Mouse (Mus musculus) heart, postnatal 25 days (tissue): ENCODE measurements around the gene Acox1. TPM values are rescaled to one million over a fixed set of nuclear protein-coding genes. Genes with fewer than 3 reads are reported as not detected.

Experiments used
- DNase-seq: peaks from one replicate; pipeline ENCODE4 v3.0.0; 2022; ENCODE audit warnings: low spot score
- intact Hi-C: fragments of 180-260 bp; cut with DNase I; formaldehyde crosslinking; loops from one replicate; pipeline ENCODE4 v1.15.1; 2025
- total RNA-seq, 2 experiments: library from RNA; stranded (reverse); gene quantifications; 2 replicates each; pipeline ENCODE4 v1.2.3; 2021

Gene Acox1
- 100 to 1,000 TPM; 123 to 137 TPM for total RNA-seq

DNA sequence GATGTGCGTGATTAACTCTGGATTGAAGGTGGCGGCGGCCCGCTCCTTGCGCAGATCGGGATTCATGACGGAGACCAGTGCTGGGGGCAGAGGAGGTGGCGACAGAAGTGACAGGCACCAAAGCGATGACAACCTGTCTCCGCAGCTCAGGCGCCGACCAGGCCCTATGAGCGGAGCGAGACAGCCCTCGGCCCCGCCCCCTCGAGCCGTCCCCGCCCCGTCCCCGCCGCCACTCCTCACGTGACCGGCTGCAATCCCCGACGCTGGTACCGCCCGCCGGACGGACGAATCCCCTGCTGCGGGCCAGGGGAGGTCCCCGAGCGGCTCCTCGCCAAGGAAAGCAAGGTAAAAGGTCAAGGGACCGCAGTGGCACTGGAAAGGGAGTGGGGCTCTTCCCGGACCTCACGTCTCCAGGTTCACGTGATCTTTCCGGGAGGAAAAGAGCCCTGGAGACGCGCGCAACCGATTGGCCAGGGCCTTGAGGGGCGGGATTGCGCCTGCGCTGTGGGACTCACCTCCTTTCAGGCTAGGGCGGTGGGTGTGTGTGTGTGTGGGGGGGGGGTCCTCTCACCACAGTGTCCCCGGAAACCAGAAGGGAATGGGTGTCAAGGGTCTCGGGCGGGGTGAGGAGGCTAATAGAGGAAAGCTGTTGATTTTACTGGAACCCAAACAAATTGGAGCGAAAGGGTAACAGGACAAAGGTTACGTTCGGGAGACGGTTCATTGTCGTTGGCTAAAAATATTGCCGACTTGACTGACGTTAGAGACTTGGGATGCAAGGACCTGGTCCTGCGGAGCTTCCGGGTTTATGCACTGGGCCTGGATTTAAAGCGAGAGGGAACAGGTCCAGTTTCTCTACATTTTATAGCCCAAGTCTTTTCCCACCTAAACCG, at the start of gene Acox1, which contains the start of gene Ten1:
Gene Acox1, minus strand, starts transcription at position 407 of the 893 bp plus-strand sequence.
Gene Ten1, plus strand, starts transcription at position 217 of the 893 bp plus-strand sequence.
- DNase-seq: peak; percentile 97

DNA sequence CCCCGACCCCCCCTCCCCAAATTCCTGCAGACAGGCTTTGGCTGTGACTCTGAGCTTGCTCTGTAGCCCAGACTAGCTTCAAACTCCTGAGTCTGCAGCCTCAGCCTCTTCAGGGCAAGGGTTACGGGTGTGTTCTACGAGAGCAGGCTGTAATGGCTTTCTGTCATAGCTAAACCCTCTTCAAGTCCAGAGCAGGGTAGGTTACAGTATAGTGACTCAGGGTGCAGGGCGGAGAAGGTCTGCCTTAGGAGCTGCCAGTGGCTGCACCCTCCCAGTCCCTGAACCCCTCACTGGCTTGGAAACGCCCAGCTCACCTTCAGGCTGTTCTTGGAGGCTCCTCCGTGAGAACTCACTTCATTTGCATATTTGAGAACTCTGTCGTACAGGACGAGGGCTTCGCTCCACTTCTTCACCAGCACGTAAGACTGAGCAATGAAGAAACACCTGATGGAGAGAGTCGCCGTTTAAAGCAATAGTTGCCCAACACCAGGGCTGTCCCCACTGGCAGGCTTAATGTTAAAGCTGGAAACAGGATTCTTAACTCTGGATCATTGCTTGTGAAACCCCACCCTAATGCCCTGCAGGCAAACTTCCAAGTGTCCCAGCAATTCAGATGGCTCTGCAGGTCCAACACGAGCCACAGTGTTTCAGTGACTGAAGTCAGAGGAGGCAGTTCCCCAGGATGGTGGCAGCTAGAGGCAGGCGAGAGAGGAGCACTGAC, 48.8 kb upstream of the Acox1 start:
- intact Hi-C loops: no loop called here
- no peak for DNase-seq

More for the DNA sequence above, at the start of gene Acox1, which contains the start of gene Ten1:
- intact Hi-C loops: no loop called here

DNA sequence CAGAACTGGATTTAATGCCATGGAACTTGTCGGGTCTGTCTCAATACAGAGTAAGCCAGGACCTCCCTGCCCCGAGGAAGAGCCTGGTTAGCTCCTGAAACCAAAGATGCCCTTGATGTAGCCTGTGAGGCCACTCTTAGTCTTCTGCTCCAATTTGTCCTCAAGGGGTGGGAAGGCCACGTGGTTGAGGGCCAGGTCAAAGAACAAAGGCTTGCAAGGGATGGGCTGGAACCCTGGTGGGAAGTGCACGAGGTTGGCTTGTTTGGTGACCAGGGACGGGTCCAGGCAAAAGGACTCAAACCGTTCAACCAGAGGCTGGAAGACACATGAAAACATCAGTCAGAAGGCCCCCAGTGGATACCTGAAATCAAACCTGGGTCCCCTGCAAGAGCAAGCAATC, 46.8 kb upstream of the Acox1 start:
- intact Hi-C loops: no loop called here

DNA sequence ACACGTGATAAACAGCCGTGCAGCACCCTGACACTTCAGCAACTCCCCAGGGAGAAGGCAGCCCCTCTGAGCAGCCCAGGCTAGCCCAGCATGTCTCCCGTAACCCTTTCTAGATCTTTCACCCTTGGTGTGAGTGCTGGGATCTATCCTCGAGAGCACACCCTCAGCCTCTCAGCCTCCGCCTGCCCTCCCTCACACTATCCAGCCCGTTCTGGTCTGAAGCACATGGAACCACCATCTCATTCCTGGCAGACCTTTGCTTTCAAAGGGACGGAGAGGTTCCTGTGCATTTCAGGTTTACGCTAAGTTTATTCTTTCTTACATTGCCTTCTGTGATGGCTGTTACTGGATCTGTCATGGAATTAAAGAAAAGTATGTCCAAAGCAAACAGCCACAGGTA, 45.7 kb upstream of the Acox1 start:
- intact Hi-C loops: no loop called here
- no peak for DNase-seq

More for the DNA sequence above, 46.8 kb upstream of the Acox1 start:
- no peak for DNase-seq

DNA sequence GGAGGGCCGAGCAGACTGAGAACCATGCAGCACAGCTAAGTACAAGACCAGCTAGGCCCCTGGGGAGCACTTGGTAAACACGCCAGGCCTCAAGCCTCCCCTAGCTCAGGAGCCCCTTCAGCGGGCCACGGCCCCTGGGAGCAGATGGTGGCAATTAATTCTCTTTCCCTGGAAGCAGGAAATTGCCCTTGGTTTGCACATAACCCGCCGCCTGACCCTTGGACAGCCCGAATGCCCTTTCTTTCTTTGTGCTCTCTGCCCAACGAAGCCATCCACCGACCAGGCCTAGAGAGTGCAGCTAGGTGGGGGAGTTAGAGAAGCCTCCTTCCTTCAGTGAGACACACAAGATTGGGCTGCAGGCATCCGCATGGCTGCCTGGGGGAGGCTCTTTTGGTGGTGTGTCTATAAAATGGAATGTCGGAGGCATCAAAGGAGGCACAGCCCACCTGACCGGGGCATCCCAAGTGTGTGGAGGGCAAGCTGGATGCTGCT, 42.9 kb upstream of the Acox1 start:
- no peak for DNase-seq
- intact Hi-C loops: no loop called here

DNA sequence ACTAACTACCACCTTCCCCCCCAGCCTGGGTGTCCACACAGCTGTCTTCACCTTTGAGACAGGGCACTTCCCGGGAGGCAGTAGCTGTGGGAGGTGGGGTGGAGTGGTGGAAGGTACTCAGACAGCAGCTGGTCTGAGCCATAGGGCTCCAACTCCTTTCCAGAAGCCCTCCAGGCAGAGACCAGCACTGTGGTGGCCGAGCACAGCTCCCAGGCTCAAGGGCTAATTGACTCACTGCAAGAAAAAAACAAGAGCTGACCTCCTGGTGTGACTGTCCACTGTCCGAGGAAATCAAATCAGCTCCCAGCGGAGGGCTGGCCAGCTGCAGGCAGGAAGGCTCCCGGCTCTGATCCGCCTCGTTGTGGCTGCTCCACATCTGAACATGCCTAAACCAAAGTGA, 41.0 kb upstream of the Acox1 start:
- intact Hi-C loops: no loop called here
- no peak for DNase-seq

DNA sequence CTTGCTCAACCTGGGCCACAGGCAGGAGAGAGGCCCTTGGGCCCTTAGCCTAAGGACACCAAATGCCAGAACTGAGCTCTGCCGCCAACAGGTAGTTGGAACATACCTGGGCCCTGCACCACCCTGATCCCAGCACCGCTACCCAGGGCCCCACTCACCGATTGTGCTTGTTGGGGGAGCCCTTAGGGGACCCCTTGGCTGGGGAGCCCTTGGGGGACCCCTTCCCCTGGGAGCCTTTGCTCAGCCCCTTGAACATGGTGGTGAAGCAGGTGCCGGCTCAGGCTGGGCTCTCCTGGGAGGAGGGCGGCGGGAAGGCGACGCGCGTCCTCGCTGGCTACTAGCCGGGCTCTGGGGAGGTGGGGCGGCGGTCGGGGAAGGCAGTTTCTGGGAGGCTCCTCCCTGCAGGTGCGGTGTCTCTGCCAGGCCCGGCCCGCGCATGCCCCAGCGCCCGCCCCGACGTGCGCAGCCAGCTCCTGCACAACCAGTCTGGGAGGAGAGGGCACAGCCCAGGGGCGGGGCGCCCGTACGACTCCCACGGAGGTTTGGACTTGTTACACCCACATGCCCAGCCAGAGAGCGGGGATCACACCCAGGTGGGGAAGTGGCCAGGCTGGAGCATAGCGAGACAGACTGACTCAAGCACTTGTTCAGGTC, 39.0 kb upstream of the Acox1 start, which contains the start of gene Evpl:
Gene Evpl, minus strand, starts transcription at position 336 of the 654 bp plus-strand sequence.
- intact Hi-C loops: no loop called here
- peak; percentile 39 for DNase-seq

DNA sequence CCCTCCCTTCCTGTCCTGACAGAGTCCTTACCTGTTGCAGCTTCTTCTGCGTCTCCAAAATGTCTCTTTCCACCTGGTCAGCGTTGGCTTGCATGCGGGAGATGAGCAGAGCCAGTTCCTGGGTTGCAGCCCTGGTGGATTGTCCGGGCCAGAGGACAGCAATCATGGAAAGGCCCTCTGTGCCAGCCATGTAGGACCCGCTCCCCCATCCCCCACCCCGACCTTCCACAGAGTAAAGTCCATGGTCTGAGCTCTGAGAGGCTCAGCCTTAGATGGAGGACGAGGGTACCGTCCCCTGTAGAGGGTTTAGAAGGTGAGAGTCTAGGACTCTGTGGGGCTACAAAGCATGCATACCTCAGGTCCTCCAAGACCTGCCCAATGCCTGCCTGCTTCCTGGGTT, 36.1 kb upstream of the Acox1 start:
- intact Hi-C loops: no loop called here
- no peak for DNase-seq

DNA sequence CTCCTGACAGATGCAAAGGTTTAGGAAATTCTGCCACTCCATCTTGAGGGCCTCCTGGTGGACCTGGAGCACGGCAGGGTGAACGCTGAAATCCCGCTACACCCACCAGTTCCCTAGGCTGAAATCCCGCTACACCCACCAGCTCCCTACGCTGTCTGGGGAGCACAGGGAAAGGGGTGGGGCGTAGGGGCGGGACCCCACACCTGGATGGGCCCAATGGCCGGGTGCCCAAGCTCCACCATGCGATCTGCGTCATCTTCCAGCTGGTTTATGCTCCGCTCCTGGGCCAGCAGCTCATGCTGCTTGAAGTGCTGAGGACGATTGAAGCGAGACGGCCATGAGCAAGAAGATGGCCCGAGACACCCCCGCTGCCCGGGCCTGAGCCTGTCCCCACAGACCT, 33.6 kb upstream of the Acox1 start:
- intact Hi-C loops: no loop called here
- DNase-seq: no peak

DNA sequence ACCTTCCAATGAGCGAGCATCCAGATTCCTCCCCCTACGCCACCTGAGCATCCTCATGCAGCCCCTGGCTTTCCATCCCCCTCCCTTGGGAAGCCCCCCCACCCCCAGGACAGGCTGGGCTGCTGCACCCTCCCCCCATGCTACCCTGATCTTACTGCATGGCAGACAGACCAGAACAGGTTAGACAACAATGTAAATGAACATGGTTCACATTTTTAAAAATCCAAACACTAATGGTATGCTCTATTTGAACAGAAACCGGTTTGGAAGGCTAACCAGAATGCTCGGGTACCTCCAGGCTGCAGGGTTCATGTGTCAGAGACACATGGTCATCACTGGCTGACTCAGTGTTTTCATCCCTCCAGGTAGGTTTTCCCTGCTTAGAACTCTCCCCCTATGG, 29.9 kb upstream of the Acox1 start:
- intact Hi-C loops: loop anchor here (5.0 kb wide), 2 partner anchors 219 to 234 kb away; no protein-coding TSS in a partner anchor
- DNase-seq: no peak

DNA sequence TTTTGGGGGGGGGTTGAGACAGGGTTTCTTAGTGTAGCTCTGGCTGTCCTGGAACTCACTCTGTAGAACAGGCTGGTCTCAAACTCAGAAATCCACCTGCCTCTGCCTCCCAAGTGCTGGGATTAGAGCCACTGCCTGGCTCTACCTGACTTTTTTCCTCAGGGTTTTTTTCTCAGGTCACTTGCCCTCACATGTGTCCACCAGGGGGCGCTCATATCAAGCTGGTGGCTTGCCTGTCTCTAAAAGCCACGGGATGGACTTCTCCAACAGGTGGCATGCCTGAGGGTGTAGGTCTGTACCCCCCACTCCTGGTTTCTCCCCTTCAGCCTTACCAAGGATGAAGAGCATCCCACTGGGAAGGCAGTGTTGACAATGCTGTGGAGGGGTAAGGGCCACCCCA, 27.6 kb upstream of the Acox1 start:
- intact Hi-C loops: loop anchor here (2.0 to 5.0 kb wide), 3 partner anchors 68 to 236 kb away; no protein-coding TSS in a partner anchor
- peak; percentile 36 for DNase-seq

DNA sequence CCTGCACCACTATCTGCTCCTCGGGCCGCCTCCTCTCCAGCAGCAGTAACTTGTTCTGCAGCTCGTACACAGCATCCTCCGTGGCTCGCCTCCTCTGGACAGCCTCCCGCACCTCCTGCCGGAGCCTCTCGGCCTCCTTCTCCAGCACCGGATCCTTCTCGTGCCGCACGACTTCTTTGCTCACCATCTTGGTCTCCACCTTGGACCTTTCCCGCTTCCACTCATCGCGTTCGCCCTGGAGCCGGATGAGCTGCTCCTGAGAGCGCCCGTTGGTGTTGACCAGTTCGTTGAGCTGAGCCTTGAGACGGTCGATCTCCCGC, 23.9 kb upstream of the Acox1 start:
- DNase-seq: no peak
- intact Hi-C loops: loop anchor here (5.0 kb wide), 1 partner anchor 135 kb away; the partner anchor contains the start of gene Wbp2

DNA sequence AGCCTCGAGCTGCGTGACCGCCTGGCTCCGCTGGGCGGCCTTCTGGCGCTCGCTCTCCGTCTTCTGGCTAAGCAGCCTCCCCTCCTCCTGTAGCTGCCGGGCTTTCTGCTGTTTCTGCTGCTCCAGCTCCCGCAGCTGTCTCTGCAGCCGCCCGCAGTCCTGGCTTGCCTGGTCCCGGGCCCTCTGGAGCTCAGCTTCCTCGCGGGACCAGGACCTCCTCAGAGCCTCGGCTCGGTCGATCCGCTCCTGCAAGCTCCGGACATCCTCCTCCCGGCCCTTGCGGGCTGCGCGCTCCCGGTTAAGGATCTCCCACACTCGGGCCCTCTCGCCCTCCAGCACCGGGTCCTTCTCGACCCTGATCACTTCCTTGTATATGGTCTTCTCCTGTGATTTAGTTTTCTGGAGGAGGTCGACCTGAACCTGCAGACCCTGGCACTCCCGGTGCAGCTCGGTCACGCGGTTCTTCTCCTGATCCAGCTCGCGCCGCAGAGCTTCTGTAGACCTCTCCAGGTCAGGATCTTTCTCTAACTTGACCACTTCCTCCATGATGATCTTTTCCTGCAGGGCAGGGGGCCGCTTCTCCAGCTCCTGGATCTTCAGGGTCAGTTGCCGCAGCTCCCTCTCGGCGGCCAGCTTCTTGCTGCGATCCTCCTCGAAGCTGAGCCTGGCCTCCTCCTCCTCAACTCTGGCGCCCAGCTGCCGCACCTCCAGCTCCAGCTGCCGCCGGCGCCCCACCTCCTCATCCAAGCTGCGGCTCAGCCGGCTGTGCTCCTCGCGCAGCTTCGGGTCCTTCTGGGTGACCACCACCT, 23.3 kb upstream of the Acox1 start:
- intact Hi-C loops: loop anchor here (5.0 kb wide), 1 partner anchor 135 kb away; the partner anchor contains the start of gene Wbp2
- no peak for DNase-seq

DNA sequence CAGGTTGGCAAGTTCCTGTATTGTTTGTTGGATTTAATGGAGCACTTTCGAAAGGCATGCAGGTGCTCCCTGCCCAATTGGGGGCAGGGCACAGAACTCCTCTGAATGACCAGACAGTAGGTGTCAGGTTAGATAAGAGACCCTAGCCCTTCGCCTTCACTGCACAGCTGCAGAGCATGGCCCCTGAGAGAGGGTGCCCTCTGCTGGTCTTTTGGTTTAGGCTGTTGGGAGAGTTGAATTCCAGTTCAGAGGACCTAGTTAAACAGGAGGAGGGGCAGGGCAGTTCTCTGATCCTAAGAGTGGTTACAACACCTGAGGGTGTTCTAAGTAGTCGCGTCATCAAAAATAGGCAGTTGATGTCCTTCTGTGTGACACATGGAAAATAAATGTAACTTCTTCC, 21.0 kb upstream of the Acox1 start:
- intact Hi-C loops: loop anchor here (2.0 to 5.0 kb wide), 3 partner anchors 53 to 133 kb away; partner anchors contain the start of genes Mrpl38 and Wbp2
- no peak for DNase-seq

DNA sequence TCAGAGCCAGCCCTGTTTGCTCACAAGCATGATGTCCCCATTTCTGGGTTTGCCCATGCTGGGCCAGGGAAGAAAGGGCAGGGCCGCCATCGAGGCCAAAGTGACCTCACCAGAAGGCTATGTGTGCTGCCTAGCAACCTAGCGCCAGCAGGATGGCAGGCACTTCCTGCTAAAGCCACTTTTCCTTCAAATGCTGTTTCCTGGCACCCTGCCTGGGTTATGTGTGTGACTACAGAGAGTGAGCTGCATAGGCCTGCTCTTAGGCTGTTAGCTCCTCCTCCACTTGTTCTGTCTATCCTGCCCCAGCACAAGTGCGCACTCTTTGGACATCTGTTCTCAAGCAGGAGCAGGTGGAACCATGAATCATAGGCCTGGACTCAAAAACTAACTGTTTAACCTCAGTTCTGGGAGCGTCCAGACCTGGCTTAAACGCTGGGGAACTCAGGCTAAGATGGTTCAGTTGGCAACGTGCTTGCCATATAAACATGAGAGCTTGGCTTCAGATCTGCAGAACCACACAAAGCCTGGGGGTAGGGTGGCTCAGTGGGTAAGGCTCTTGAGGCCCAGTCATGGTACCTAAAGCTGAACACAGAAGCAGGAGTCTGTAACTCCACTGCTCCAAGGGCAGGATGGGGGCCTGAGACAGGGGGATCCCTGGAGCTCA, 20.0 kb upstream of the Acox1 start:
- intact Hi-C loops: loop anchor here (2.0 kb wide), 2 partner anchors 52 to 80 kb away; partner anchors contain the start of gene Mrpl38
- DNase-seq: peak; percentile 80

DNA sequence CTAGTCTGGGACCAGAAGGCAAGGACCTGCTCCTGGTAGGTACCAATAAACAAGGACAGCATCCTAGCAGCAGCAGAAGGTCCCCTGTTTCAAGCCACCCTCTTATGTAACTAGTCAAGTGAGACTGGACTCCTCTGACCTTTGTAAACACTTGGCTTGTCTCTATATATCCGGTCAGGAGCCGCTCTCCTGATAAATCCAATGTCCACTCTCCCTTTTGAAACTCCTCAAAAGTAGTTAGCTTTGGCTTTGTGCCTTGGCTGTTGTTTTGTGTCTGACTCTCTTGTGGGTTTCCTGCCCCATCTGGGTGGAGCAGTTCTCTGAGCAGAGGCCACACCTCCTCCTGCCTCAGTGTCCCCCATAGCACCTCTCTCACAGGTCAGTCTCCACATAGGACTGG, 19.4 kb upstream of the Acox1 start:
- intact Hi-C loops: loop anchor here (2.0 kb wide), 2 partner anchors 51 to 79 kb away; partner anchors contain the start of gene Mrpl38
- no peak for DNase-seq

DNA sequence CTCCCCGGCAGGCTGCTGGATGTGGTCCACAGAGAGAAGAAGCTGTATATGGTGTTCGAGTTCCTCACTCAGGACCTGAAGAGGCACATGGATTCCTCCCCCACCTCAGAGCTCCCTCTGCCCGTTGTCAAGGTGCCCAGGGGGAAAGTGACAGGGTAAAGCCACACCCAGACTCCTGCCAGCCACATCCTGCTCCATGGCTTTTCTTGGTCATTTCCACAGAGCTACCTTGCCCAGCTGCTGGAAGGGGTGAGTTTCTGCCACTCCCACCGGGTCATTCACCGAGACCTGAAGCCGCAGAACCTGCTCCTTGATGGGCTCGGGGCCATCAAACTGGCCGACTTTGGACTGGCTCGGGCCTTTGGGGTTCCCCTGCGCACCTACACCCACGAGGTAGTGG, 17.7 kb upstream of the Acox1 start:
- intact Hi-C loops: loop anchor here (2.0 kb wide), 1 partner anchor 16 kb away; no protein-coding TSS in a partner anchor
- DNase-seq: no peak

DNA sequence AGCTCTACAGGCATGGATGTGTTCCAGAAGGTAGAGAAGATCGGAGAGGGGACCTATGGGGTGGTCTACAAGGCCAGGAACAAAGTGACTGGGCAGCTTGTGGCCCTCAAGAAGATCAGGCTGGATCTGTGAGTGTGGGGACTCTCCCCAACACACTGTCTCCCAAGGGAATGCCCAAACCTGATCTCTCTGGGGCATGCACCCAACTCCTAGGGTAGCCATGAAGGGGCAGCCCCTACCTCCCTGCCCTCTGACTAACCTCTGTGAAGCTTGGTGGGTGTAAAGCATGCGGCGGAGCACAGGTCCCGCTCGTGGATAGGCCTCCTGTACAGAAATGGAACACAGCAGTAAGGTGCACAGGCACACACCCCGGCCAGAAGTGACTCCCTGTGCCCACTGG, 17.1 kb upstream of the Acox1 start:
- DNase-seq: no peak
- intact Hi-C loops: loop anchor here (2.0 kb wide), 1 partner anchor 15 kb away; no protein-coding TSS in a partner anchor
